Mouse (Mus musculus): ENCODE measurements around the gene Art4. TPM values are rescaled to one million over a fixed set of nuclear protein-coding genes. Genes with fewer than 3 reads are reported as not detected.

The Art4 gene
- 7.8 and 9.4 TPM in 2 replicates for polyA plus RNA-seq (2012; rRNA removed)

GRCm38 (mm10) chr6:136857186-136857872 is at the start of gene Art4:
Art4 (minus strand) TSS chr6:136857733.

GRCm38 (mm10) chr6:136875670-136876069 is 18.1 kb upstream of the Art4 start, which contains the start of gene Mgp:
Mgp (minus strand) TSS chr6:136875823.

GRCm38 (mm10) chr6:136835352-136835751 is 22.2 kb downstream of the Art4 start, which contains the start of gene Smco3:
Smco3 (minus strand) TSS chr6:136835452.

GRCm38 (mm10) chr6:136827881-136828561 is 29.5 kb downstream of the Art4 start, which contains the start of gene Wbp11:
Wbp11 (minus strand) TSS chr6:136828233.

GRCm38 (mm10) chr6:136827516-136827880 is 30.0 kb downstream of the Art4 start, which contains the start of gene BC049715:
BC049715 (plus strand) TSS chr6:136827626.

GRCm38 (mm10) chr6:136808014-136808417 is 49.5 kb downstream of the Art4 start, which contains the start of gene H2afj:
H2afj (plus strand) TSS chr6:136808244.

GRCm38 (mm10) chr6:136803739-136804633 is 53.5 kb downstream of the Art4 start, which contains the start of gene Hist4h4:
Hist4h4 (minus strand) TSS chr6:136804415.

Other genes starting within 250 kb of the Art4 start
- gene Plbd1, start 195.8 kb downstream of the Art4 start, polyA plus RNA-seq (2012; rRNA removed): 25.9 TPM in 2 replicates
- 0.10 TPM in 1 of 2 replicates, not detected in the other for gene Gucy2c, start 76.0 kb downstream of the Art4 start, polyA plus RNA-seq (2012; rRNA removed)
- gene Hist4h4, start 53.3 kb downstream of the Art4 start, polyA plus RNA-seq (2012; rRNA removed): 2.6 and 3.5 TPM in 2 replicates
- gene H2afj, start 49.5 kb downstream of the Art4 start, polyA plus RNA-seq (2012; rRNA removed): 415 and 517 TPM in 2 replicates
- gene BC049715, start 30.1 kb downstream of the Art4 start, polyA plus RNA-seq (2012; rRNA removed): 3.3 and 4.9 TPM in 2 replicates
- gene Wbp11, start 29.5 kb downstream of the Art4 start, polyA plus RNA-seq (2012; rRNA removed): 36.3 and 50.5 TPM in 2 replicates
- 0.16 TPM in 1 of 2 replicates, not detected in the other for gene Smco3, start 22.3 kb downstream of the Art4 start, polyA plus RNA-seq (2012; rRNA removed)
- gene Mgp, start 18.1 kb upstream of the Art4 start, polyA plus RNA-seq (2012; rRNA removed): 1,591 and 1,646 TPM in 2 replicates
- gene Erp27, start 64.4 kb upstream of the Art4 start, polyA plus RNA-seq (2012; rRNA removed): not detected in 2 replicates
- 0.49 TPM in 1 of 2 replicates, not detected in the other for gene Pde6h, start 66.1 kb upstream of the Art4 start, polyA plus RNA-seq (2012; rRNA removed)
- gene Arhgdib, start 84.2 kb upstream of the Art4 start, polyA plus RNA-seq (2012; rRNA removed): 12.8 and 17.7 TPM in 2 replicates